8 mouse cellular contexts compared by ENCODE assay signal in genomic region chr5:24394165-24394894, GRCm38 (mm10). TPM values are rescaled to one million over a fixed set of nuclear protein-coding genes. Genes with fewer than 3 reads are reported as not detected.
DNase-seq lines count a peak whose midpoint lies in the region; ATAC-seq lines count a peak whose summit lies in the region.

No protein-coding gene starts in this region.

- H3K36me3 ChIP-seq in heart, embryonic 10.5 days = peaks cover 5% of the 10 kb centered on the region; the same call in 1 of the 2 replicates
- no peaks in the 10 kb centered on the region for H3K36me3 ChIP-seq in kidney, embryonic 15.5 days

- DNase-seq in B cell, adult 2 months = peak; percentile 90 to 92
- DNase-seq in brain, adult 2 months (ENCODE audit: low read depth, low spot score) = peak; percentile 99
- DNase-seq in heart, embryonic 10.5 days (ENCODE audit: low spot score) = peak; percentile 98
- DNase-seq in liver = peak; percentile 91
- DNase-seq in spleen, postnatal 4 days (ENCODE audit: low spot score in 2 of 2) = peak; percentile 90 to 93

- peak overlapping the region; percentile 45 for H3K9ac ChIP-seq in kidney, embryonic 15.5 days

- WGBS in heart, embryonic 10.5 days = 2% methylated on average over 36 of the region's 36 CpGs
- WGBS in kidney, embryonic 15.5 days = 1% methylated on average over 36 of the region's 36 CpGs

- peaks cover 42% of the 10 kb centered on the region for H3K4me1 ChIP-seq in heart, embryonic 10.5 days
- H3K4me1 ChIP-seq in kidney, embryonic 15.5 days = peaks cover 25% of the 10 kb centered on the region

- H3K27me3 ChIP-seq in heart, embryonic 10.5 days (ENCODE audit: insufficient read depth, poor library complexity, severe bottlenecking) = peaks cover 4% of the 10 kb centered on the region; the same call in 1 of the 2 replicates
- no peaks in the 10 kb centered on the region for H3K27me3 ChIP-seq in kidney, embryonic 15.5 days

- no peaks in the 10 kb centered on the region for H3K9me3 ChIP-seq in heart, embryonic 10.5 days
- no peaks in the 10 kb centered on the region for H3K9me3 ChIP-seq in kidney, embryonic 15.5 days (replicated peaks)

- H3K27ac ChIP-seq in heart, embryonic 10.5 days = peak overlapping the region; percentile 96
- H3K27ac ChIP-seq in kidney, embryonic 15.5 days = peak overlapping the region; percentile 85

- H3K4me2 ChIP-seq in kidney, embryonic 15.5 days = peak overlapping the region; percentile 60

- peak; percentile 94 for ATAC-seq in erythroblast, adult 5-6 weeks (replicated peaks; ENCODE audit: low FRiP score, poor library complexity, severe bottlenecking)
- ATAC-seq in kidney, embryonic 15.5 days (replicated peaks; ENCODE audit: low FRiP score) = peak; percentile 97
- peak; percentile 86 for ATAC-seq in monocyte, adult 5-6 weeks (replicated peaks; ENCODE audit: insufficient number of reproducible peaks, low FRiP score, low TSS enrichment, poor library complexity, severe bottlenecking)

- H3K4me3 ChIP-seq in heart, embryonic 10.5 days = peak overlapping the region; percentile 74
- H3K4me3 ChIP-seq in kidney, embryonic 15.5 days (replicated peaks) = peak overlapping the region; percentile 67

RNA-seq across cellular contexts. Expression of gene Abcb8, which starts 0.9 kb away (rescaled TPM):
- total RNA-seq in erythroblast, adult 5-6 weeks (2015; ENCODE audit: low replicate concordance) = 11.3 and 22.7 TPM in 2 replicates
- 2.9 and 5.5 TPM in 2 replicates for total RNA-seq in erythroblast, adult 5-6 weeks (2017; ENCODE audit: low replicate concordance)
- 62.7 and 81.3 TPM in 2 replicates for polyA plus RNA-seq in heart, embryonic 10.5 days (2016; fragmentation: Nextera tagmentation; extraction: Ambion mirVana)
- polyA plus RNA-seq in kidney, embryonic 15.5 days (2015; fragmentation: Nextera tagmentation; extraction: Ambion mirVana) = 59.2 and 62.0 TPM in 2 replicates
- 4.5 to 7.6 TPM (median 5.2 TPM) in 3 replicates for total RNA-seq in monocyte, adult 5-6 weeks (2017)

RNA-seq across cellular contexts. Expression of gene Atg9b, which starts 2.4 kb away (rescaled TPM):
- total RNA-seq in erythroblast, adult 5-6 weeks (2015; ENCODE audit: low replicate concordance) = not detected in 2 replicates
- total RNA-seq in erythroblast, adult 5-6 weeks (2017; ENCODE audit: low replicate concordance) = not detected in 2 replicates
- polyA plus RNA-seq in heart, embryonic 10.5 days (2016; fragmentation: Nextera tagmentation; extraction: Ambion mirVana) = 1.2 and 2.3 TPM in 2 replicates
- polyA plus RNA-seq in kidney, embryonic 15.5 days (2015; fragmentation: Nextera tagmentation; extraction: Ambion mirVana) = 0.82 and 1.1 TPM in 2 replicates
- total RNA-seq in monocyte, adult 5-6 weeks (2017) = 0.11 to 0.87 TPM in 2 of 3 replicates, not detected in the other

RNA-seq across cellular contexts. Expression of gene Asic3, which starts 18.9 kb away (rescaled TPM):
- not detected in 2 replicates for total RNA-seq in erythroblast, adult 5-6 weeks (2015; ENCODE audit: low replicate concordance)
- total RNA-seq in erythroblast, adult 5-6 weeks (2017; ENCODE audit: low replicate concordance) = 1.3 TPM in 1 of 2 replicates, not detected in the other
- polyA plus RNA-seq in heart, embryonic 10.5 days (2016; fragmentation: Nextera tagmentation; extraction: Ambion mirVana) = 0.11 TPM in 1 of 2 replicates, not detected in the other
- polyA plus RNA-seq in kidney, embryonic 15.5 days (2015; fragmentation: Nextera tagmentation; extraction: Ambion mirVana) = 0.39 and 0.53 TPM in 2 replicates
- not detected in 3 replicates for total RNA-seq in monocyte, adult 5-6 weeks (2017)

RNA-seq across cellular contexts. Expression of gene Cdk5, which starts 29.0 kb away (rescaled TPM):
- 0.58 and 4.2 TPM in 2 replicates for total RNA-seq in erythroblast, adult 5-6 weeks (2015; ENCODE audit: low replicate concordance)
- 2.5 and 3.5 TPM in 2 replicates for total RNA-seq in erythroblast, adult 5-6 weeks (2017; ENCODE audit: low replicate concordance)
- polyA plus RNA-seq in heart, embryonic 10.5 days (2016; fragmentation: Nextera tagmentation; extraction: Ambion mirVana) = 33.9 and 37.4 TPM in 2 replicates
- polyA plus RNA-seq in kidney, embryonic 15.5 days (2015; fragmentation: Nextera tagmentation; extraction: Ambion mirVana) = 50.1 and 52.2 TPM in 2 replicates
- total RNA-seq in monocyte, adult 5-6 weeks (2017) = 19.3 to 30.9 TPM (median 26.0 TPM) in 3 replicates

RNA-seq across cellular contexts. Expression of gene Slc4a2, which starts 29.3 kb away (rescaled TPM):
- 1.7 and 16.1 TPM in 2 replicates for total RNA-seq in erythroblast, adult 5-6 weeks (2015; ENCODE audit: low replicate concordance)
- total RNA-seq in erythroblast, adult 5-6 weeks (2017; ENCODE audit: low replicate concordance) = 6.3 and 15.9 TPM in 2 replicates
- 33.2 and 36.0 TPM in 2 replicates for polyA plus RNA-seq in heart, embryonic 10.5 days (2016; fragmentation: Nextera tagmentation; extraction: Ambion mirVana)
- 42.3 and 42.7 TPM in 2 replicates for polyA plus RNA-seq in kidney, embryonic 15.5 days (2015; fragmentation: Nextera tagmentation; extraction: Ambion mirVana)
- 20.1 to 60.8 TPM (median 32.2 TPM) in 3 replicates for total RNA-seq in monocyte, adult 5-6 weeks (2017)

Comparison
In these comparisons a context has a peak if more than half of its experiments do, and no peak if none do; other contexts are left out.
1. Peak in every context shown above with its lines: DNase-seq, ATAC-seq, H3K4me3 ChIP-seq and H3K27ac ChIP-seq.